Mouse (Mus musculus) monocyte, adult 2 months (primary cell): ENCODE results near the gene Tstd2.

Source experiments
- DNase-seq, 2 experiments: peaks; one replicate each; pipeline ENCODE4 v3.0.0; 2022; ENCODE audit warnings: low spot score in 2 of 2, low read depth in 1 of 2

Tstd2 gene

GRCm38 (mm10) chr4:46085223-46085811 is 53.2 kb downstream of the Tstd2 start:
- DNase-seq = no peak

- no peak for DNase-seq
These were observed 53.9 kb downstream of the Tstd2 start for GRCm38 (mm10) chr4:46084416-46085172.

- no peak for DNase-seq
These were observed 55.9 kb downstream of the Tstd2 start for GRCm38 (mm10) chr4:46082555-46082954.

GRCm38 (mm10) chr4:46080261-46080660 is 58.2 kb downstream of the Tstd2 start:
- no peak for DNase-seq

- no peak for DNase-seq
These were observed 61.6 kb downstream of the Tstd2 start for GRCm38 (mm10) chr4:46076892-46077291.

- no peak for DNase-seq
These were observed 62.8 kb downstream of the Tstd2 start for GRCm38 (mm10) chr4:46075664-46076063.

GRCm38 (mm10) chr4:46073736-46074135 is 64.8 kb downstream of the Tstd2 start:
- no peak for DNase-seq

GRCm38 (mm10) chr4:46072631-46073030 is 65.9 kb downstream of the Tstd2 start:
- no peak for DNase-seq

GRCm38 (mm10) chr4:46069851-46070482 is 68.5 kb downstream of the Tstd2 start:
- DNase-seq = no peak

- no peak for DNase-seq
These were observed 69.9 kb downstream of the Tstd2 start for GRCm38 (mm10) chr4:46068573-46068972.

GRCm38 (mm10) chr4:46068060-46068459 is 70.4 kb downstream of the Tstd2 start:
- no peak for DNase-seq

GRCm38 (mm10) chr4:46065695-46066340 is 72.7 kb downstream of the Tstd2 start:
- DNase-seq = no peak

GRCm38 (mm10) chr4:46064961-46065360 is 73.5 kb downstream of the Tstd2 start:
- no peak for DNase-seq
